Mouse (Mus musculus): ENCODE measurements around the gene Msantd2.
A peak's percentile ranks its signal among the peaks of the same experiment; 100 is the strongest.

Gene Msantd2

GRCm38 (mm10) chr9:37541851-37542642 is 52.9 kb downstream of the Msantd2 start:
- DNase-seq (ENCODE audit: low read depth, low spot score): no peak

- DNase-seq (ENCODE audit: low read depth, low spot score): no peak
Observed at GRCm38 (mm10) chr9:37543869-37544440, 54.8 kb downstream of the Msantd2 start.

DNA sequence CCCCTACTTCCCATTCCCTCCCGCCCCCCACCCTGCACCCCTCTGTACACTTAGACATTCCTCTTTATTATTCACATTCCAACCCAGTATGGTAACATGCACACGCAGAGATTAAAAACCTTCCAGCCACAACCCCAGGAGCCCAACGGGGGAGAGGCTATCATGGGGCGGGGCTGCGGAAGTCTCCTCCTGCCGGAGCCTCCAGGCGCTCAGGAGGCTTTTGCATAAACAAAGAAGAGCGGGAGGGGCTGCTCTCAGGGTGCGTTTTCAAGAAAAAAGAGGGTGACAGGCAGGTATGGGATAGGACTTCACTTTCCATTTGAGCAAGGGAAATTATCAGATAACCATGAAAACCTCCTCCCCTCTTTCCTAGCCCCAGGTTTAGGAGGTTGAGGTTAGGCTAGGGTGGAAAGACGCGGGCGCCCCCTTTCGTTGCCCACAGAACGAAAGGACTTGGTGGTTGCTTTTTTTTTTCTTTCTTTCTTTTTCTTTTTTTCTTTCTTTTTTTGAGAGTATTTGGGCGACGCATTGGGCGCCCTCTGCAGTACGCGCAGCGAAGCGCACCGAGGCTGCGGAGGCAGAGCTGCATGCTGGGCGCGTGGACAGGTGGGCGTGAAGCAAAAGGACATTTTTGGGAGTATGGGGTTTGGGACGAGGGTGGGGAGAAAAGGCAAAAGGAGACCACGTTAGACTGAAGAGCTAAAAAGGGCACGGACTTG is 55.5 kb downstream of the Msantd2 start:
- DNase-seq (ENCODE audit: low read depth, low spot score): peak; percentile 68

- DNase-seq (ENCODE audit: low read depth, low spot score): no peak
Observed at GRCm38 (mm10) chr9:37545166-37545610, 56.1 kb downstream of the Msantd2 start.

GRCm38 (mm10) chr9:37545847-37546452 is 56.8 kb downstream of the Msantd2 start:
- DNase-seq (ENCODE audit: low read depth, low spot score): no peak

GRCm38 (mm10) chr9:37546889-37547288 is 57.8 kb downstream of the Msantd2 start:
- DNase-seq (ENCODE audit: low read depth, low spot score): no peak

- no peak for DNase-seq (ENCODE audit: low read depth, low spot score)
Observed at GRCm38 (mm10) chr9:37550435-37550834, 61.3 kb downstream of the Msantd2 start.

GRCm38 (mm10) chr9:37551751-37552531 is 62.8 kb downstream of the Msantd2 start:
- DNase-seq (ENCODE audit: low read depth, low spot score): no peak

- DNase-seq (ENCODE audit: low read depth, low spot score): peak; percentile 85
Observed at GRCm38 (mm10) chr9:37552536-37553293, 63.6 kb downstream of the Msantd2 start, which contains the start of gene Nrgn. Nrgn (minus strand) TSS chr9:37552904.

DNA sequence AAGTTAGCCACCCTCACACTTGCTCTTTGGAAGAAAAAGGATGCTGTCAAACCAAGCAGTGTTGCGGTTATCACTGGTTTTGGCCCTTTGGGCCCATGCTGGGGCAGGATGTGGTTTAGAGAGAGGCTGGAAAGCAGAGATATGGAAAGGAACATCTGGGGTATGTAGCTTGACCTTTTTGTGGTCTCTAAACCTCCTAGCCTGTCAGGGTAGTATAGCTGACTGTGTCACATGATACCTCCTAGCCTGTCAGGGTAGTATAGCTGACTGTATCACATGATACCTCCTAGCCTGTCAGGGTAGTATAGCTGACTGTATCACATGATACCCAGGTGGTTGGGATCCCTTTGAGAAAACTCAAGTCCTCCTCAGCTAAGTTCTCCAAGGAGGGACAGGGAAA is 65.2 kb downstream of the Msantd2 start:
- no peak for DNase-seq (ENCODE audit: low read depth, low spot score)

GRCm38 (mm10) chr9:37554838-37555748 is 66.0 kb downstream of the Msantd2 start, which contains the start of gene Siae:
Siae (plus strand) TSS chr9:37555698.
- DNase-seq (ENCODE audit: low read depth, low spot score): no peak

- no peak for DNase-seq (ENCODE audit: low read depth, low spot score)
Observed at GRCm38 (mm10) chr9:37556366-37556765, 67.2 kb downstream of the Msantd2 start.

DNA sequence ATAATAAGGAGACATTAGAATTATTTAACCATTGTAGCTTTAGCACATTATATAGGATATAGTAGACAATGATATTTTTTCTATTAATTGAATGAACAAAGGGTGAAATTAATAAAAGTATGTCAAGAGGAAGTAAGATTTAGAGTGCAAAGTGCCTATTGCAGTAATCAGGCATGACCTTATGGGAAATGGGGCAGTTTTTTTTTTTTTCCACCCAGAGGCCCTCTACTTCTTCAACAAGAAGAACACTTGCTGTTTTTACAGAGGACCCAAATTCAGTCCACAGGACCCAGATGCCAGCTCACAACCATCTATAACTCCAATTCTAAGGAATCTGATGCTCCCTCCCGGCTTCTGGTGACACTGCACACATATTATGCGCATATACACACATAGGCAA is 71.5 kb downstream of the Msantd2 start:
- DNase-seq (ENCODE audit: low read depth, low spot score): no peak

DNA sequence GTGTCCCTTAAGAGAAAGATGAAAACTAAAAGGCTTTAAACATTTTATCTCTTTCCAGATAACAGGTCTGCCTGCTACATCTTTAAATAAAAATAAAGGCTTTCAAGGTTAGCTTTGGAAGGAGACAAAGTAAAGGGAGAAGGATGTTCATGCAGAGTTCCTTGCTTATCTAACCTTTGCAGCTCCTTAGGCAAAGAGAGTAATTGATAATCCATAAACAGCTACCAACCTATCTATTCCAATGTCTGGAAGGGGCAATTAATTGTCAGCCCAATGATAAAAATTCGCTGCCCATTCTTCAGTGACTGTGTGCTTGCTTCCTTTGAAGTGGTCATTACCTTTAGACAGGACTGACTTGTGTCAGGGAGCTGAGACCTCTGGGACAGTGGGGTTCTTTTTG is 74.7 kb downstream of the Msantd2 start:
- no peak for DNase-seq (ENCODE audit: low read depth, low spot score)

DNA sequence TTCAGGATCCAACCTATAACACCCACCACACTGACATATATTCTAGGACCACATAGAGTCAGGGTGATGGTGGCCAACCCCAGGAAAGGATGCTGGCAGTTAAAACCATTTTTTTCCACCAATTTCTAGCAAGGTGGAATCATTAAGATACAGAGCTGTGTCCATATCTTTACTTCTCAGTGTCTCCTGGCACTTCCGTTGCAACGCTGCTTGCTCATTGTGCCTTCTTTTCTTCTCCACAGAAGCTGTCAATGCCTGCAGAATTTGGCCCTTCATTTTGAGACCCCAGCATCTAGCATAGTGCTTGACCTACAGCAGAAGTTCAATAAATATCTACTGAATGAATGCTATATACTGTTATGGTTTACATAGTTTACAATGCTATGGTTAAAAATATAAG is 77.9 kb downstream of the Msantd2 start:
- no peak for DNase-seq (ENCODE audit: low read depth, low spot score)

DNA sequence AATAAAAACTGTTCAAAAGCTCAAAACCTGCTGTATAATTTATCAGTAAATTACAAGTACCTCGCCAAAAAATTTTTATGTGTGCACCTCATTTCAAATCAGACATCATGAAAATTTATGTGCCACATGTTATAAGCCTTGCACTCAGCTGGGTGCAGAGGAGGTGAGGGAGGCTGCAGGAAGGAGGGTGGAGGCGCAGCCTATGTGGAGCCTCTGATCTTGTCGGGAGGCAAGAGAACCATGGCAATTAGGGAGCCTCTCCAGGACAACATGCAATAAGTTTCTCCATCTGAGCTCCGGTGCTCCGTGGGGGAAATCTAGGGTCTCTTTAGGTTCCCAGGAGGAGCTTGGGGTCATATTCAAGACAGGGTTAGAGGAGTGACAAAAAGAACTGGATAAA is 78.3 kb downstream of the Msantd2 start:
- no peak for DNase-seq (ENCODE audit: low read depth, low spot score)

DNA sequence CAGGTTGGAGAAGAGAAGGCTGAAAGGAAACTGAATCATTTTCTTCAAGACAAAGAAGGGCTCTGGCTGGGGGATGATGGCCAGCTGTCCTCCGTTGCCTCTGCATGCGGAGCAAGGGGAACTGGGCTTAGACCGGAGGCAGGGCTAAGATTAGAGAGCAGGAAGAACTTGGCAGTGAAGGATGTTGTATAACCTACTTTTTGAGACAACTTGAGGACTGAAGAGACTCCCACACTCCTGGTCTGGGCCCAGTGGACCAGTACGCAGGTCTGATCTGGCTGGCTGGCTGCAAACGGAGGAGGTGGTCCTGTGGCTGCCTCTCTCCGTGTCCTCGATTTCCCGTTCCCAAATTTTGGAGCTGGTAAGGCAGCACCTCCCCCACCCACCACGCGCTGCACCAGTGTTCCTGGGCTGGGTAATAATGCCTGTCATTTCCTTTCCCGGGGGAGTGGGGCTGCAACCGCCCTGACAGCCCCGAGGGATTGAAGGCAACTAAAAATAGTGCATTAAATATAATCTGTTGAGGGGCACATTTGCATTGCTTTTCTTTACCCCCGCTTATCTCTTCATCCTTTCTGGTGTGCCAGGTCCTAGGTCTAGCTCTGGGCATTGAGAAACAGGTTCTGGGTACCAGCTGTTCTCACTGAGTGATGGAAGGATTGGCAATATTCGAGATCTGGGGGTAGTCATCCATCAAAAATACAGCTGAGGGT is 78.9 kb downstream of the Msantd2 start:
- no peak for DNase-seq (ENCODE audit: low read depth, low spot score)

- DNase-seq (ENCODE audit: low read depth, low spot score): no peak
Observed at GRCm38 (mm10) chr9:37568605-37569214, 79.6 kb downstream of the Msantd2 start.
